Mouse (Mus musculus): ENCODE measurements around the gene 2310057J18Rik.

DNA sequence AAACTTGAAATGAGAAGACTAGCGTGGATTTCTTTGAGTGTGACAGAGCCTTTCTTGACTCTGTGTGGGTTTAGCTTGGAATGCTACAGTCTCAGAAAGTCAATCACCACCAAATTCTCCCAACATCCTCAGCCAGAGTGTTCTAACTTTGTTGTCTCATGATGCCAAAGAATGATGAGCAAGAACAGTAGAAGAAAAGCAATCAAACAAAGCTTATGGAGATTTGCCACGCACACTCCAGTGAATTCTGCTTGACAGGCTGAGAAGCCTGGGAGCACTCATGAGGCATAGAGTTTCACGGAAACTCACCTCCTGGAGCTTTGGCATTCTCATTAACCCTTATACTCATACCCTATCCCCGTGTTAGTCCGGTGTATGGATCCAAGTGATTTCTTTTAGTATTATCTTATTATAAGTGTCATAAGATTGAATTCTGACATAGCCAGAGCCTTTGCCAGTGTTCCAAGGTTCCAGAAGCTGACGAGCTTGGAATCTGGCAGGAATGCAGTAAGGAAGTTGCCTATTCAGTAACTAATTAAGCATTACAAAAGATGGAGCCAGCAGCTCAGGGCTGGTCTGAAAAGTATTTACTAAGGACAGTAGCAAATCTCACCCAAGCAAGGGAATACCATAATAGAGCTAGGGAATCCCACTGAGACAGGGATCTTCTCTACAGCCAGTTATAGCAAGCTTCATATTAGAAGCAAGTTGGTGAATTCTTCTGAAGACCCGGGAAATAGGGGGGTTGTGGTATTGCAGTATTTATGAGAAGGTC is 33.6 kb upstream of the 2310057J18Rik start:
- TF ChIP-seq POLR2A (IDR thresholded peaks at IDR 0.05; ENCODE audit: low read depth, low read length) (no peak), CTCF (IDR thresholded peaks at IDR 0.05; ENCODE audit: extremely low read depth, insufficient read depth, insufficient read length, insufficient replicate concordance) (no peak)

Data from spleen, adult 2 months (tissue).